Mouse (Mus musculus) fat pad, adult 2 months (tissue): ENCODE measurements around the gene Itk.
"Not testable (repeated sequence)": the region's sequence is repeated elsewhere in the genome, so short reads cannot be mapped to it uniquely, and the experiment has no call there.

Experiments
- DNase-seq: peaks from one replicate; pipeline ENCODE4 v3.0.0-alpha.2; 2011; ENCODE audit warnings: low read depth, low spot score; ENCODE audit errors: extremely low read depth

Gene Itk

GRCm38 (mm10) chr11:46389336-46390117, at the start of gene Itk:
Itk (minus strand) TSS chr11:46389515.
- DNase-seq, result no peak

- DNase-seq, result no peak
These were observed 48.2 kb upstream of the Itk start for GRCm38 (mm10) chr11:46437459-46438000.

DNA sequence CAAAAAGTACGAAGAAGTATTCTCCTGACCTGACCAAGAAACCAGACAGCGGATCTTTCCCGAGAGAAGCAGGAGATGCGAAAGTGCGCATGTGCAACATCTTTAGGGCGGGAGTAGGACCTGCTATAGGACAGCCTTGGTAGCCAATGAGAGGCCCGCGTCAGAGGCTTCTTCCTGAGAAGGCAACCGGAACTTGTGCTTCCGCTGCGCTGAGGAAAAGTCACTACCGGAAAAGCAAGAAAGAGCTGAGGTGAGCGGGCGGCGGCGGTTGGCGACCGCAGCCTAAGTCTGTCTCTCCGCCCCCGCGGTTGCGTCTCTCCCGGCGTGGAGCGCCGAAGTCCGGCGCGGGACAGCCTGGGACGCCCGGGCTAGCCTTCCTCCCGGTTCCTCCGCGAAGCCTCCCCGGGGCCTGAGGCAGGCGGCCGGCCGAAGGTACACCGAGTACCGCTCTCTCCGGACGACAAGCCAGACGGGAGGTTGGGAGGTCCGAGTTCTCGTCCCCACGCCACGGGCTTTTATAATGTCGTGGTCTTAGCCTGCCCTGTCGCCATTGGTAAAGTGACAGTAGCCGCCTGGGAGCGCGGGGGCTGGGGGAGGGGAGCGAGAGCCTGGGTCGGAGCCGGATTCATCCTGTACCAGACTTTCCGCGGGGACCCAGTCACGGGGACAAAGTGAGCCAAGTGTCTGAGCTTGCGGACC, 47.6 kb upstream of the Itk start, which contains the start of gene Med7:
Gene Med7, plus strand, starts transcription at position 166 of the 699 bp plus-strand sequence.
- peak; percentile 84 for DNase-seq

DNA sequence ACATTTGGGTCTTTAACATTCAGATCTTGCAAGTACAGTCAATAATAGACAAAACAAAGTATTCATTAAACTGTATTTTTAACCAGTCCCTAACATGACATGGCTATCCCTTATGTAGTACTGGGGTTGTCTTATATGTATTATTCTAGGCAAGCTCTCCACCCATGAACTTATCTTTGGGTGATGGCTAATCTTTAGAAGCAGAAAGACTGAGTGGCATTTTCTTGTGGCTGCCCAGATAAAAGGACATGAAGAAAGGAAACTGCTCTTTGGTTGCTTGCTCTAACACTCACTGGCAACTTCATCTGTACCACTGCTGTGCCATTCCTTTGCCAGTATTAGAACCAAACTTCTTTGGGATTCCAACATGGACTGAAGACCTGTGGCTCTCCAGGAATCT, 46.0 kb upstream of the Itk start:
- no peak for DNase-seq

GRCm38 (mm10) chr11:46431129-46431528, 41.8 kb upstream of the Itk start:
- DNase-seq, result no peak

DNA sequence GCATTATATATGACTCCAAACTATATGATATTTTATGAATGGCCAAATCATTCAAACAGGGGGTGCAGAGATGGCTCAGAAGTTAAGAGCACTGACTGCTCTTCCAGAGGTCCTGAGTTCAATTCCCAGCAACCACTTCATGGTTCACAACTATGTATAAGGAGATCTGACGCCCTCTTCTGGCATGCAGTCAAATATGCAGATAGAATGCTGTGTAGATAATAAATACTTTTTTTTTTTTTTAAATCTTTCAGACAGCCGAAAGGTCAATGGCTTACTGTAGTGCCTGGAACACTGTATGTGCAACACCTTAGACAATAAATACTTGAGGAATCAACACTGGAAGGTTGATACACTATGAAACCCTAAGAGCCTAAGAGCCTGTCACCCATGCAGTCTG, 40.8 kb upstream of the Itk start:
- no peak for DNase-seq

DNA sequence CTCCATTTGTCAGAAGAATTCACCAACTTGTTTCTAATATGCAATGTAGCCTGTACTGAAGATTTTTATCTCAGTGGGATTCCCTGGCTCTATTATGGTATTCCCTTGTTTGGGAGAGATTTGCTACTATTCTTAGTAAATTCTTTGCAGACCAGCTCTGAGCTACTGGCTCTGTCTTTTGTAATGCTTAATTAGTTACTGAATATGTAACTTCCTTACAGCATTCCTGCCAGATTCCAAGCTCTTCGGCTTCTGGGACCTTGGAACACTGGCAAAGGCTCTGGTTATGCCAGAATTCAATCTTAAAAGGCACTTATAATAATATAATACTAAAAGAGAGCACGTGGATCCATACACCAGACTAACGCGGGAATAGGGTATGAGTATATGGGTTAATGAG, 38.8 kb upstream of the Itk start:
- DNase-seq, result not testable (repeated sequence)

- DNase-seq, result no peak
These were observed 32.0 kb upstream of the Itk start for GRCm38 (mm10) chr11:46421086-46421888.

- DNase-seq, result no peak
These were observed 29.5 kb upstream of the Itk start for GRCm38 (mm10) chr11:46418860-46419259.

GRCm38 (mm10) chr11:46418438-46418837, 29.1 kb upstream of the Itk start:
- DNase-seq, result no peak

DNA sequence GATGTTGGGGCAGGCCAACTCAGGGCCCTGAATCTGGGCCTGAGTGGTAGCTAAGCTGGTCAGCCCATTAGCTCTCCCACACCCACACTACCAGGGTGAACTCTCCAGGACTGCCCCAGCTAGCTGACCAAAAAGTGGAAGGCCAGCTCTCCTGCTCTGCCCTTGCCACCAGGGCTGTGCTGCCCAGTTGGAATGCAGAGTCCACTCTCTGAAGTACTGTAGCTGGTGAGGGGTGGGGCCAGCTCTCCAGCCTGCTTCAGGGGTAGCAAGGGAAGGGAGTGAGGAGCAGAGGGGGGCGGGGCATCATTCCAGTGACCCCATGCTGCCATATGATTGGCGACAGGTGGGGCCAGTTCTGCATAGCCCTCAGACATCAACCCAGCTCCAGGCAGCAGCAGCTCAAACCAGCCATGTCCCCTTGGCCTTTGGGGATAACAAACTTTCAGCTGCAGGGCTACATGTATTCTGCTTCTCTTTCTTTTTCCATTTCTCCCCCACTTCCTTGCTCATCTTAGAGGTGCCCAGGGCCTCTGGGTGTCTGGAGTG, 20.8 kb upstream of the Itk start:
- no peak for DNase-seq

- no peak for DNase-seq
These were observed 17.4 kb upstream of the Itk start for GRCm38 (mm10) chr11:46406721-46407120.

DNA sequence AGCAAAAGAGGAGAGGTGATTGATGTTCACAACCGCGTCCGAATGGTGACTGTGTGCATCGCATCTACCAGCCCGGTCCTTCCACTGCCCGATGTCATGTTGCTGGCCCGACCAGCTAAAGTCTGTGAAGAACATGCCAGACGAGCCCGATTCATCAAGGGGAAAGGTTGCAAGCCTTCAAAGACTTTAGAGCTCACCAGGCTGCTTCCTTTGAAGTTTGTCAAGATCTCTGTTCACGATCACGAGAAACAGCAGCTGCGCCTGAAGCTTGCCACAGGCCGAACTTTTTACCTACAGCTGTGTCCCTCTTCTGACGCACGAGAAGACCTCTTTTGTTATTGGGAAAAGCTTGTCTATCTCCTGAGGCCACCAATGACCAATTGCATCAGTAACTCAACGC, 15.7 kb upstream of the Itk start:
- no peak for DNase-seq

- no peak for DNase-seq
These were observed 12.2 kb upstream of the Itk start for GRCm38 (mm10) chr11:46401555-46401954.

- DNase-seq, result no peak
These were observed 9.6 kb upstream of the Itk start for GRCm38 (mm10) chr11:46398933-46399383.

DNA sequence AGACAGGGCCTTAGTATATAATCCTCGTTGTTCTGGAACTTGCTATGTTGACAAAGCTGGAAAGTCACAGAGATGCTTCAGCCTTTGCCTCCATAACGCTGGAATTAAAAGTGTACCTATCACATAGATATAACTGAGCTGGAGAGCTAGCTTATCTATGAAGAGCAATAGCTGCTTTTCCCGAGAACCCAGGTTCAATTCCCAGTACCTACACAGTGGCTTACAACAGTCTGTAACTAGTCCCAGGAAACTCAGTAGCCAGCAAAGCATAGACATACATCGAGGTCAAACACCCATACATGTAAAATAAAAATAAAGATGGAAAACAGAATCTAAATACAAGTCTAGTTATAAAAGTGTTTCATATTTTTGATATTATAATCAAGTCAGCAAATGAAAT, 9.2 kb upstream of the Itk start:
- DNase-seq, result no peak

- DNase-seq, result no peak
These were observed 8.6 kb upstream of the Itk start for GRCm38 (mm10) chr11:46397900-46398299.

DNA sequence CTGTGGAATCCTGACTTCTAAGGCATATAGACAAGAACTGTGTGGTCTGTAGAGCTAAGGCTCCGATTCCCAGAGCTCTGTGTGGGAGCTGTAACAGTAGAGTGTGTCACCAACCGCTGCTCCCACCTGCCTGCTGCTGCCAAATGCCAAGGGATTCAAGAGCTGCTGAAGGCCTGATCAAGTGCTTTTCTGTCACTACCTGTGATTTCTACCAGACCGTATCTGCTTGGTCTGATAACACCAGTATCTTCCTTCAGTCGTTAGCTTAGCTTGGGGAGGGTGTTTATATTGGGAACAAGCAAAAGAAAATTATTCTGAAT, 7.5 kb upstream of the Itk start:
- no peak for DNase-seq

DNA sequence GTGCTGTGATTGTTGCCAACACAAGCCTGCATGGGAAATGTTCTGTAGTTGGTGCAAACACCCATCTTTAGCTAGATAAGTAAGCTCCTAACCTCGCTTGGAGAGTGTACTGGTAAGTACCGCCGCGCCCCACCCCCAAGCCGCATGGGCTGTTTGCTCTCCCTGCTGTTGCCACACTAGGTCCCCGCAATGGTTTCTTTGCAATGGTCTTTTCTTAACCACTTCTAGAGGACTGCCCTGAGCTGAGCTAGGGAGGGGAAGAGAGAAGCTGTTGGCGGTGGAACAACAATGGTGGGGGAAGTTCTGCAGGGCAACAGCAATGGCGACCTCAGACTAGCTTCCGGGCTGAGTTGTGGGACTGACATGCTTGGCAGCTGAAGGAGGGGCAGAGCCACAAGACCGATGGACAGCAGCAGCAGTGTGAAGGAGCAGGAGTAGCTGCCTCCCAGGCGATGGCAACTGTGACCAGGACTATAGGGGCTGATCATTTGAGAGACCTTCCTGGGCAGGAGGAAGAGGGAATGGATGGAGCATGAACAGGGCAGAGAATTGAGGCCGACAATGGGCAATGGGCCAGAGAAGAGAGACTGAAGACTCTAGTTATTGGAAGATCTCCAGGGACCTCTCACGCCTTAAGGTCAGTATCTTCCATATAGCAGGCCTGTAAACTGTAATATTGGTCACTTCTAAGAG, 7.0 kb upstream of the Itk start, which contains the start of gene Fam71b:
Gene Fam71b, plus strand, starts transcription at position 393 of the 693 bp plus-strand sequence.
- no peak for DNase-seq

GRCm38 (mm10) chr11:46395698-46396097, 6.4 kb upstream of the Itk start:
- DNase-seq, result no peak
